Mouse (Mus musculus) 416B (cell line): ENCODE measurements around the gene Eps15l1.

Source experiments
- DNase-seq: peaks from one replicate; pipeline ENCODE4 v3.0.0; 2011; ENCODE audit warnings: low read depth

Gene Eps15l1

DNA sequence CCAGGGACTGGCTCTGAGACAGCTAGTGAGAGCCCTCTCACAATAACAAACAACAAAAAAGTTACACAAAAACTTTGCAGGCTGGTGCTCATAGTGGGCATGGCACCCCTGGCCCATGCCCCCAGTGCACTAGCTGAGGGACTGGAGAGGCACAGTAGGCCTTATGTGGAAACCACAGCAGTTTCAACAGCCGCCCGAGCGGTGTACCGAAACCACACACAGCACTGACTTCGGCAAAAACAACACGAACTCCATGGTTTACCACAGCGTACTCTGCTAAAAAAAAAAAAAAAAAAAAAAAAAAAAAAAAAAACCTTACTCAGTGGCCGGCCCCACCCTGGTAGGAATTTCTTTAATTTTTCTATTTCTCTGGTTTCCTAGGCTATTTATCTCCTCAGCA lies 70.5 kb downstream of the Eps15l1 start:
- DNase-seq = peak; percentile 87

- DNase-seq = peak; percentile 23
Observed at GRCm38 (mm10) chr8:72349838-72350237, 71.4 kb downstream of the Eps15l1 start.

DNA sequence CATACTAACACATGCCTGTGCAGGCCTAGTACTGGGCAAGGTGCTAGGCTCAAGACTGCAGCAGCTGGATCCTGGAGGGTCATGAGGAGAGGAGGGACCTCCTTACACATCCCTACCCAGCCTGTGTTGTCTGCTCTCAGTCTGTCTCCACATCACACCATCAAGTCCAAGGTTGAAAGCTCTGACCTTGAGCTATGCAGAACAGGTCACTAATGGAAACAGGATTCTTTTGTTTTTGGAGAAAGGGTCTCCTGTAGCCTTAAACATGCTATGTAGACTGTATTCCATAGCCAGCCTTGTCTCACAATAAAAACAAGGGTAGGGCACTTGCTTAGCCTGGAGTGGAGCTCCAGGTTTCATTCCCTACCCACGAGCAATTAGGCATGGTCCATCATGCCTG lies 72.3 kb downstream of the Eps15l1 start:
- DNase-seq = no peak

DNA sequence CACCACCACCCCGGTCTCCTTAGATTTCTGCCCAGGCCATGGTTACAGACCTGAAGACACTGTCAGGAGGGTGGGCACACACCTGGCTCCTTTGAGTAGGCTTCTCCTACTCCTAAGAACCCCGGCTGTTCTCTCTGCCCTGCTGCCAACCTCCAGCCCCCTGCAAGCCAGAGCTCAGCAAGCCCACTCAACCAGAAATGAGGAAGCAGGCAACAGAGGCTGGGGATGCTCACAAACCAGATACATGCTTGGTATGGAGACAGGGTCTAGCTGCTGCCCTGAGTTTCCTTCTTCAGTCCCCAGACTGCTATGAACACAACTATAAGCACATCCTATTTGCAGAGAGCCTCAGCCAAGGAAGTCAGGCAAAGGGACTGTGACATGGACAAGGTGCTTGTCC lies 73.1 kb downstream of the Eps15l1 start:
- no peak for DNase-seq

- peak; percentile 32 for DNase-seq
Observed at GRCm38 (mm10) chr8:72347553-72347952, 73.7 kb downstream of the Eps15l1 start.

DNA sequence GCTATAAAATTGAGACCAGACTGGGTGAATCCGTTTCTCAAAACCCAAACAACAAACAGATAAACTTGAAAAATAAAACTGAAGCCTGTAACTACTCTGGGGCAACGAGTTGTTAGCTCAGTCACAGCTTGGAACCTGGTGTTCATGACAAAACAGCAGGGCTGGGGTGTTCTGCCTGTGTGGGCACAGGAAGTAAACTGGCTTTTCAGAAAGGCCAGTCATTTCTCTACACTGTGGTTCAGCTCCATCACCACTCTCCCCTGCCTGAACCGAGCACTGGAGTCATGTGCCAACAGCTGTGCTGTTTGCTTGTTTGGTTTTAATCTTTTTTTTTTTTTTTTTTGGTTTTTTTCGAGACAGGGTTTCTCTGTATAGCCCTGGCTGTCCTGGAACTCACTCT lies 77.5 kb downstream of the Eps15l1 start:
- no peak for DNase-seq

GRCm38 (mm10) chr8:72342556-72343300 lies 78.5 kb downstream of the Eps15l1 start:
- no peak for DNase-seq

GRCm38 (mm10) chr8:72337034-72337433 lies 84.2 kb downstream of the Eps15l1 start:
- no peak for DNase-seq

DNA sequence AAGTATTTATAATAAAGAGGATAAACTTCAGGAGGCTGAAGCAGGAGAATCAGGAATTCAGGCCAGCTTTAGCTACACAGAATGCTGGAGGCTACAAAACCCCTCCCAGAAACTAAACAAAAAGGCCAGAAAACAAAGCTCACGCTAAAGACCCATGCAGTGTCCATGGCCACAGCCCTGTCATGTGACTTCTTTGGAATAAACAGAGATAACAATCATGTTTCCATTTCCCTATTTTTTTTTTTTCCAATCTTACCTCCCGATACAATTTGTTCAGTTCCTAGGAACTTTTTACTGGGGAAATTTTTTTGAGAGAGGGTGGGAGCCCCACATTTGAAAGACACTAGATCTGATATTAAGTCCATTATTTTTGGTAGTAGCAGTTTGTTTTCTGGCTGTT lies 85.0 kb downstream of the Eps15l1 start:
- DNase-seq = no peak

DNA sequence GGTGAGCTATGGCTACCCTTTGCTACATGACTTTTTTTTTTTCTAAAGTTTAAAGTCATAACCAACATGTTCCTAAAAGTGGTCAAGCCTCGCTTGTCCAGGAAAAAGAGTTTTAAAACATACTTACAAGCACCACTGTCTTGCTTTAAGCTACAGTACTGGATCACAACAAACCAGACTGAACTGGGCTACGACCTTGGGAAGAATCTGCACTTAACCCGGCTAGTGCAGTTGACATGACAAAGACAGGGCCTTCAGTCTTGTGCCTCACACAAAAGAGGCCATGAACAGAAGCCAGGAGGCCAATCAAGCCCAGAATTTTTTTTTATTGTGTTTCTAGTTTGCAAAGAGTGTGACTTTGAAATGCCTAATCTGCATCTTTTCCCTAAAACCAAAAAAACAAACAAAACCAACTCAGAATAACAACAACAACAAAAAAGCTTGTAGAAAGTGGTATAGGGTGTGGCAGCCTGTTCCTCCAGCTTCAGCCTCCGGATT lies 87.1 kb downstream of the Eps15l1 start:
- no peak for DNase-seq

GRCm38 (mm10) chr8:72333429-72334143 lies 87.7 kb downstream of the Eps15l1 start:
- no peak for DNase-seq

DNA sequence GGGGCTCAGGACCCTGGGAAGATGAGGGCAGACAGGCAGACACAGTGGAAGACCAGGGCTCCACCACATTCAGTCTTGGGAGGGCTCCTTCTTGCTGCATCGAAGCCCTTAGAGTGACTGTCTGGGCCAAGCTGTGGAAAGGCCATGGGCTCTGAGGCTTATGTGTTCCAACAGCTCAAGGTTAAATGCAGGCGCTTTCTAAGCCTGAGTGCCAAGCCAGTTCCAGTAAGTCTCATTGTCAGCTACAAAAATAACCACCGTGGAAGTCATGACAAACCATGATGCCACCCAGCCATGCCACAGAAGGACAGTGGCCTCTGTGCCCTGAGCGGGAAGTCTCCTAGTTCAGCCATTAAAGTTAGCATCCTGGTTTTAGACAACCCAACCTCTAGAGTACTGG lies 89.6 kb downstream of the Eps15l1 start:
- DNase-seq = no peak

DNA sequence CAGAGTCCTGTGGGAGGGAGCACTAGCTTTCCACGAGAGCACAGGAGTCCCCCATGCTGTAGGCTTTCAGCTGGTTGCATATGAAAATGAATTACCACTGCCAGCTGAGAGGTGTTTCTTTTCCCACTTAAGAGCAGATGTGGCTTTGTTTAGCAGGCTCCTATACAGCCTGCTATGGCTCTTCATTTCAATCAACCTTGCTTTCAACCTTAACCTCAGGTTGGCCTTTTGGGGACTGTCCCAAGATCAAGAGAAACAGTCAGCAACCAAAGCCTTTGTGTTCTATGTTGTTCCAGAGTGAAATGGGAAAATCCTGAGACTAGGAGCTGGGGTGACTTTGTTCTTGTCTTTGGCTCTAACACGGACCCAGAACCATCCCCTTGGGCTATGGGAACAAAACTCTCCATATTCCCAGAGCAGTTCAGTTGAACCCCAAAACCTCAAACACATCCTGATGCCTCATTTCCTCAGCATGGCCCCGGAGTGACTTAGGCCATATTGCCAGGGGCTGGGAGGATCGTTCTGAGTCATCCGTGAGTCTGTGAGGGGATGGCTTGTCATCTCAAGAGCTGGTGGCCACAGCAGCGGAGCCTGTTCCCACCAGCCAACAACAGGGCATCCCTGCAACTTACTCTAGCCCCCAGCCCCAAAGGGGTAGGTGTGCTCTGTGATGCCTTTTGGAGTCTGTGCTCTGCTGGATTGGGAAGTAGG lies 90.3 kb downstream of the Eps15l1 start:
- DNase-seq = peak; percentile 89

- DNase-seq = no peak
Observed at GRCm38 (mm10) chr8:72329116-72329515, 92.1 kb downstream of the Eps15l1 start.

DNA sequence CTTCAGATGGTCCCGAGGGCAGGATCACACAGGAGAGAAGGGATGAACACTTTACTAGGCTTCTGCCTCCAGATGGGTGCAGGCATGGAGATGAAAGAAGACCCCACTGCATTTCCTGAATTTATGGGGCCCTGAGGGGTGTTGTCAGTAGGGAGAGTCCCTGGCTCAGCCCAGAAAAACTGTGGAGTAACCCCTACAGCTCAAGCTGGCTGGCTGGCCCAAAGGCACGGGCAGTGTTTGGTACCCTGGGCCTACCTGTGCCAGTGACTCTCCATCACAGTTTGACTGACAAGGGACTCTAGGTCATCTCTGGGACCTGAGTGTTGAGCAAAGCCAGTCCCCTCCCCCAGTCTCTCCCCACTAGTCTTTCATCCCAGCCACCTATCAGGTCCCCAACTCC lies 96.6 kb downstream of the Eps15l1 start:
- no peak for DNase-seq

DNA sequence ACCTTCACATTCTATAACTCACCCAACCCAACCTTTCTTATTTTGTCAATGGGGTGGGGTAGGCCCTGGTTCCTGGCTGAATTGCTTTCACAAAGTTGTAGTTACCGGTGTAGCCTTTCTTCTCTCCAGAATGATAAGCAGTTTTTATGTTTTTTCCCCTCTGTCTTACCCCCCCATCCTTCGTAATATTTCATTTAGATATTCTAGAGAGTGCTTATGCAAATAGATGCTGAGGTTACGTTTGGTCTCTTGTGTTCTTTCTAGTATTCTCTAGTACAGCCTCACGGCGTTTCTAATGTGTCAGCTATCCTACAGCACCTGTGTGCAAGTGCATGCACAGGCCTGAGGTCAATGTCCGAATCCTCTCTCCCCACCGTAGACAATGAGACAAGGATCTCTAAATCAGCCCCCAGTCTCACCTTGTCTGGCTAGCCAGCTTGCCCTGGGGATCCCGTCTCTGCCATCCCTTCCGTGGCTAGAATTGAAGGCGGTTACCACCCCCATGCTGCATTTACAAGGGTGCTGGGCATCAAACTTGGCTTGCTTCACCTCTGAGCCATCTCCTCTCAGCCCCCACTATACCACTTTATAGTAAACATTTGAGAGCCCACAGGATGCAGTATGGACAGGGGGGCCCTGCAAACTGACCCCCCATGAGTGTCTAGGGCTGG lies 97.1 kb downstream of the Eps15l1 start:
- no peak for DNase-seq

- no peak for DNase-seq
Observed at GRCm38 (mm10) chr8:72323131-72323725, 98.0 kb downstream of the Eps15l1 start.

GRCm38 (mm10) chr8:72322471-72322889 lies 98.8 kb downstream of the Eps15l1 start:
- peak; percentile 93 for DNase-seq

DNA sequence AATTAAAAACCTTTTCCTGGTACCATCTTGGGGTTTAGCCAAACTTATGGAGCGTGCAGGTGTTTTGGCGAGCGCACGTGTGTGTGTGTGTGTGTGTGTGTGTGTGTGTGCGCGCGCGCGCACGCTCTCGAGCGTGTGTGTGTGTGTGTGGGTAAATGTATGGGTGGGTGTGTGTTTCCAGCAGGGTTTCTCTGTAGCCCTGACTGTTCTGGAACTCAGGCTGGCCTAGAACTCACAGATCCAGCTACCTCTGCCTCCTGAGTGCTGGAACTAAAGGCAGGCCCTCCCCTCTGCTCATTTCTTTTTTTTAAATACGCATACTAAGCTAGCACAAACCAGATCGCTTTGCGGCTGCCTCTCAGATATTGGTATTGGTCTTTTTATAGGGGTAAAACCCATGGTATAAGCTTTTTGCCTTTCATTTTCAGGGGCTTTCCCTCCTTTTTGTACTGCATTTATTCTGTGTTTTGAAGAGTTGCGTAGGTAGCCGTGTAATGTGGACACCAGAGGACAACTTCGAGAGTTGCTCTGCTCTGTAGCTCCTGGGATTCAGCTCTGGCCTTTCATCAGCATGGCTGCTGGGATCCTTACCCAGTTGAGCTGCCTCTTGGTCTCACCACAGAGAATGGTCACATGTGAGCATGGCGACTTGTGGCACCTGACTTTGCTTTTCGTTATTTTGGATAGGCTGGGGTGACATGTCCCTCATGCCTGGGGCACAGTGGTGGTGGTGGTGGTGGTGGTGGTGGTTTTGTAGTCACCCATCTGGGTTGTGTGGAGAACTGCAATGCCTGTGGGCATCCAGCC lies 99.4 kb downstream of the Eps15l1 start:
- DNase-seq = no peak

- DNase-seq = no peak
Observed at GRCm38 (mm10) chr8:72320803-72321583, 100.3 kb downstream of the Eps15l1 start.
